9 mouse cellular contexts compared by ENCODE assay signal in the genomic region with DNA sequence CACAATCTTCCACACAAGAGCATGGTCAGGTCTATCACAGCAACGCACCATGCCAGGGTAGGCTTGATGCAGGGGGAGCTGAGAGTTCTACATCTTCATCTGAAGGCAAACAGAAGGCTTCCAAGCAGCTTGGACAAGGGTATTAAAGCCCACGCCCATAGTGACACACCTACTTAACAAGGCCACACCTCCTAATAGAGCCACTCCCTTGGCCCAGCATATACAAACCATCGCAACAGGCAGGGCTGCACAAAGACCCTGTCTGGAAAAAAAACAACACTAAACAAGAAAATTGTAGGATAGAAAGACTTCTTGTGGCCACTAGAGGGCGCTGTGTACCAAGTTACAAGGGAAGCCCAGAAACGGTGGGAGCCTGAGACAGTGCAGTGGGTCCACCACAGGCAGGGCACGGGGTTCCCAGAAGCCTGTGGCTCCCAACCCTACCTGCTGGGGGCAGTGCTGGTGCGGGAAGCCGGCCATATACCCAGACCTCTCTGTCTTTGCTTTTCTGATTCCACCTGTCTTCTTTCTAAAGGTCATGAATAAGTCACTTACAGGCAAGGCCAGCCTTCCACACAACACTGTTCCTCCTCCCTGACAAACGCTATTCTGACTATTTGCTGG. TPM values are rescaled to one million over a fixed set of nuclear protein-coding genes. Genes with fewer than 3 reads are reported as not detected.
DNase-seq lines count a peak whose midpoint lies in the region; ATAC-seq and TF ChIP-seq lines count a peak whose summit lies in the region.
"Had no signal": no experiment of that assay in that cellular context is flagged by ENCODE, and none has a peak within 500 bp of the region (broad histone marks: within the 10 kb centered on the region; RNA-seq: fewer than 3 reads in every experiment).

No protein-coding gene starts in this region.

- H3K36me3 ChIP-seq in hindbrain, embryonic 10.5 days: no peaks in the 10 kb centered on the region
- no peaks in the 10 kb centered on the region; the same call in 1 of the 2 replicates for H3K36me3 ChIP-seq in hindbrain, embryonic 13.5 days
- H3K36me3 ChIP-seq in E14TG2a.4 (ENCODE audit: insufficient read depth, low read length): peaks cover 7% of the 10 kb centered on the region; the same call in 1 of the 2 replicates
- H3K36me3 ChIP-seq in heart, embryonic 15.5 days: no peaks in the 10 kb centered on the region
- H3K36me3 ChIP-seq in liver, embryonic 15.5 days (replicated peaks): no peaks in the 10 kb centered on the region
- H3K36me3 ChIP-seq: hindbrain, embryonic 15.5 days had no signal

- intact Hi-C loops in left cerebral cortex, postnatal 25 days (cut with DNase I): no loop called here

- H3K4me1 ChIP-seq in hindbrain, embryonic 10.5 days (replicated peaks): no peaks in the 10 kb centered on the region
- H3K4me1 ChIP-seq in hindbrain, embryonic 13.5 days (replicated peaks): no peaks in the 10 kb centered on the region
- peaks cover 59% of the 10 kb centered on the region for H3K4me1 ChIP-seq in E14TG2a.4 (replicated peaks; ENCODE audit: low read depth, low read length)
- H3K4me1 ChIP-seq in bone marrow macrophage, adult 2 months (ENCODE audit: control insufficient read depth, insufficient read depth, low read length): no peaks in the 10 kb centered on the region
- H3K4me1 ChIP-seq in heart, embryonic 15.5 days (replicated peaks): peaks cover 7% of the 10 kb centered on the region; the same call in 1 of the 2 replicates
- peaks cover 9% of the 10 kb centered on the region for H3K4me1 ChIP-seq in liver, embryonic 15.5 days (replicated peaks)
- H3K4me1 ChIP-seq: hindbrain, embryonic 15.5 days had no signal

- H3K9ac ChIP-seq in hindbrain, embryonic 13.5 days: no peak overlapping the region
- H3K9ac ChIP-seq in heart, embryonic 15.5 days: no peak overlapping the region
- no peak overlapping the region for H3K9ac ChIP-seq in liver, embryonic 15.5 days
- H3K9ac ChIP-seq: hindbrain, embryonic 15.5 days had no signal

- 20% methylated on average over 9 of the region's 9 CpGs for WGBS in hindbrain, embryonic 10.5 days
- WGBS in hindbrain, embryonic 13.5 days: 19% methylated on average over 9 of the region's 9 CpGs
- 26% methylated on average over 9 of the region's 9 CpGs for WGBS in heart, embryonic 15.5 days
- WGBS in liver, embryonic 15.5 days (ENCODE audit: insufficient replicate concordance): 17% methylated on average over 9 of the region's 9 CpGs

- ATAC-seq in hindbrain, embryonic 13.5 days (ENCODE audit: low FRiP score): no peak
- ATAC-seq in heart, embryonic 15.5 days (replicated peaks; ENCODE audit: insufficient number of reproducible peaks, insufficient read depth, low FRiP score, low read depth): peak; percentile 63; the same call in 1 of the 2 replicates
- ATAC-seq in liver, embryonic 15.5 days (ENCODE audit: insufficient read depth): peak; percentile 66

- no peak for TF ChIP-seq POLR2A in bone marrow macrophage, adult 2 months (IDR thresholded peaks at IDR 0.05; ENCODE audit: borderline replicate concordance, low read depth, low read length)

- H3K4me2 ChIP-seq in hindbrain, embryonic 13.5 days: no peak overlapping the region
- no peak overlapping the region for H3K4me2 ChIP-seq in heart, embryonic 15.5 days
- H3K4me2 ChIP-seq in liver, embryonic 15.5 days: no peak overlapping the region
- H3K4me2 ChIP-seq: hindbrain, embryonic 15.5 days had no signal

- H3K27ac ChIP-seq in hindbrain, embryonic 10.5 days: no peak overlapping the region
- no peak overlapping the region for H3K27ac ChIP-seq in hindbrain, embryonic 13.5 days
- no peak overlapping the region for H3K27ac ChIP-seq in bone marrow macrophage, adult 2 months (ENCODE audit: insufficient read depth, low read depth, low read length)
- H3K27ac ChIP-seq in heart, embryonic 15.5 days: no peak overlapping the region
- H3K27ac ChIP-seq in liver, embryonic 15.5 days (replicated peaks): no peak overlapping the region
- H3K27ac ChIP-seq: hindbrain, embryonic 15.5 days had no signal

- DNase-seq in hindbrain, embryonic 10.5 days (ENCODE audit: low spot score): peak; percentile 62
- peak; percentile 79 for DNase-seq in retina, postnatal 1 day
- no peak for DNase-seq in left cerebral cortex, postnatal 25 days (ENCODE audit: low spot score in 2 of 2)

- peak; percentile 64 for TF ChIP-seq CTCF in E14TG2a.4 (conservative IDR thresholded peaks at IDR 0.05; ENCODE audit: low read length)
- peak; percentile 75 for TF ChIP-seq CTCF in bone marrow macrophage, adult 2 months (IDR thresholded peaks at IDR 0.05; ENCODE audit: low read depth, low read length)

- H3K4me3 ChIP-seq in hindbrain, embryonic 10.5 days: no peak overlapping the region
- no peak overlapping the region for H3K4me3 ChIP-seq in hindbrain, embryonic 13.5 days
- H3K4me3 ChIP-seq in E14TG2a.4 (replicated peaks; ENCODE audit: low read length): no peak overlapping the region
- no peak overlapping the region for H3K4me3 ChIP-seq in bone marrow macrophage, adult 2 months (ENCODE audit: insufficient read depth, low read length)
- H3K4me3 ChIP-seq in heart, embryonic 15.5 days: no peak overlapping the region
- no peak overlapping the region for H3K4me3 ChIP-seq in liver, embryonic 15.5 days (replicated peaks)
- H3K4me3 ChIP-seq: hindbrain, embryonic 15.5 days had no signal

- H3K27me3 ChIP-seq in hindbrain, embryonic 10.5 days (ENCODE audit: insufficient read depth, poor library complexity, severe bottlenecking): no peaks in the 10 kb centered on the region
- no peaks in the 10 kb centered on the region for H3K27me3 ChIP-seq in hindbrain, embryonic 13.5 days
- H3K27me3 ChIP-seq in E14TG2a.4 (ENCODE audit: insufficient read depth, low read length): peaks cover 6% of the 10 kb centered on the region; the same call in 1 of the 2 replicates
- no peaks in the 10 kb centered on the region for H3K27me3 ChIP-seq in heart, embryonic 15.5 days
- peaks cover 27% of the 10 kb centered on the region; the same call in 1 of the 2 replicates for H3K27me3 ChIP-seq in liver, embryonic 15.5 days
- H3K27me3 ChIP-seq: hindbrain, embryonic 15.5 days had no signal

- H3K9me3 ChIP-seq in hindbrain, embryonic 10.5 days: no peaks in the 10 kb centered on the region
- no peaks in the 10 kb centered on the region for H3K9me3 ChIP-seq in hindbrain, embryonic 13.5 days
- peaks cover 11% of the 10 kb centered on the region for H3K9me3 ChIP-seq in E14TG2a.4 (ENCODE audit: low read length)
- no peaks in the 10 kb centered on the region for H3K9me3 ChIP-seq in heart, embryonic 15.5 days (replicated peaks)
- H3K9me3 ChIP-seq in liver, embryonic 15.5 days (replicated peaks): no peaks in the 10 kb centered on the region
- H3K9me3 ChIP-seq: hindbrain, embryonic 15.5 days had no signal

RNA-seq across cellular contexts. Expression of gene Lefty2, which starts 18.9 kb away (rescaled TPM):
- 0.13 TPM in 1 of 2 replicates, not detected in the other for polyA plus RNA-seq in hindbrain, embryonic 10.5 days (2016; fragmentation: Nextera tagmentation; extraction: Ambion mirVana)
- polyA plus RNA-seq in hindbrain, embryonic 13.5 days (2015; fragmentation: Nextera tagmentation; extraction: Ambion mirVana): 0.26 and 0.63 TPM in 2 replicates
- not detected in 2 replicates for polyA plus RNA-seq in bone marrow macrophage, adult 2 months (2012; ENCODE audit: insufficient read depth, insufficient read length, missing spikeins)
- polyA plus RNA-seq in heart, embryonic 15.5 days (2015; fragmentation: Nextera tagmentation; extraction: Ambion mirVana): 0.05 and 0.14 TPM in 2 replicates
- polyA plus RNA-seq in liver, embryonic 15.5 days (2015; fragmentation: Nextera tagmentation; extraction: Ambion mirVana): not detected in 2 replicates
- 1 to 10 TPM in 1 of 2 experiments, under 1 TPM in 1; 0.37 to 2.0 TPM for total RNA-seq in left cerebral cortex, postnatal 25 days (2021)

RNA-seq across cellular contexts. Expression of gene Sde2, which starts 23.0 kb away (rescaled TPM):
- polyA plus RNA-seq in hindbrain, embryonic 10.5 days (2016; fragmentation: Nextera tagmentation; extraction: Ambion mirVana): 33.8 and 40.1 TPM in 2 replicates
- 29.6 and 31.6 TPM in 2 replicates for polyA plus RNA-seq in hindbrain, embryonic 13.5 days (2015; fragmentation: Nextera tagmentation; extraction: Ambion mirVana)
- 17.0 and 20.2 TPM in 2 replicates for polyA plus RNA-seq in bone marrow macrophage, adult 2 months (2012; ENCODE audit: insufficient read depth, insufficient read length, missing spikeins)
- 20.8 and 22.8 TPM in 2 replicates for polyA plus RNA-seq in heart, embryonic 15.5 days (2015; fragmentation: Nextera tagmentation; extraction: Ambion mirVana)
- 21.8 and 22.4 TPM in 2 replicates for polyA plus RNA-seq in liver, embryonic 15.5 days (2015; fragmentation: Nextera tagmentation; extraction: Ambion mirVana)
- 10 to 100 TPM; 18.8 to 21.0 TPM for total RNA-seq in left cerebral cortex, postnatal 25 days (2021)

RNA-seq across cellular contexts. Expression of gene Pycr2, which starts 30.1 kb away (rescaled TPM):
- 125 and 138 TPM in 2 replicates for polyA plus RNA-seq in hindbrain, embryonic 10.5 days (2016; fragmentation: Nextera tagmentation; extraction: Ambion mirVana)
- 74.1 and 78.7 TPM in 2 replicates for polyA plus RNA-seq in hindbrain, embryonic 13.5 days (2015; fragmentation: Nextera tagmentation; extraction: Ambion mirVana)
- polyA plus RNA-seq in bone marrow macrophage, adult 2 months (2012; ENCODE audit: insufficient read depth, insufficient read length, missing spikeins): 19.2 and 20.9 TPM in 2 replicates
- 42.1 and 57.9 TPM in 2 replicates for polyA plus RNA-seq in heart, embryonic 15.5 days (2015; fragmentation: Nextera tagmentation; extraction: Ambion mirVana)
- 93.6 and 108 TPM in 2 replicates for polyA plus RNA-seq in liver, embryonic 15.5 days (2015; fragmentation: Nextera tagmentation; extraction: Ambion mirVana)
- total RNA-seq in left cerebral cortex, postnatal 25 days (2021): 10 to 100 TPM; 29.8 to 30.2 TPM

Comparison
In these comparisons a context has a peak if more than half of its experiments do, and no peak if none do; other contexts are left out.
1. DNase-seq: peak in hindbrain, embryonic 10.5 days (single experiment) and retina, postnatal 1 day (single experiment); none in left cerebral cortex, postnatal 25 days (0 of 2).